Mouse (Mus musculus): ENCODE data around the gene Capn7. TPM values are rescaled to one million over a fixed set of nuclear protein-coding genes. Genes with fewer than 3 reads are reported as not detected.

Gene Capn7
- polyA plus RNA-seq, 1 experiment from 2014 or later: 41.4 TPM

DNA sequence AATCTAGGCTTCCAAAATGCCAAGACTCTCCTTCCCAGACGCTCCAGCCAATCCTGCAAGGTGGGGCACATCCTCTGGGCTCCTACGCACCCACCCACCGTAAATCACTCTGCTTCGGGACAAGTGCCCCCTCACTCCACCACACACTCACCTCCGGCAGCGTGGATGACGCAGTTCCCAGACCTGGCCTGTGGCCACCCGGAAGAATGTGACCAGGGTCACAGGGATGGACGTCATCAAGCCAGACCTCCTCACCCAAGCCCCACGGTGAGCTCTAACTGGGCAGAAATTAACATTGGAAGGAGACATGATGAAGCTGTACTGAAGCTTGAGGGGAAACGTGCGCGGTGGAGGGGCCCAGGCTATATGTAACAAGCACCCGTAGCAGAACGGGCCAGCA is 70.8 kb downstream of the Capn7 start:
- Histone ChIP-seq H3K4me2 (replicated peaks) (no peak overlapping the region), H3K4me1 (peaks cover 30% of the 10 kb centered on the region), H3K27me3 (no peaks in the 10 kb centered on the region), H3K36me3 (peaks cover 57% of the 10 kb centered on the region), H3K9me3 (no peaks in the 10 kb centered on the region), H3K9ac (no peak overlapping the region), H3K27ac (no peak overlapping the region), H3K4me3 (no peak overlapping the region)
- WGBS: 69% methylated on average over 15 of the region's 15 CpGs
- no peak for ATAC-seq (ENCODE audit: low FRiP score, low read depth)

DNA sequence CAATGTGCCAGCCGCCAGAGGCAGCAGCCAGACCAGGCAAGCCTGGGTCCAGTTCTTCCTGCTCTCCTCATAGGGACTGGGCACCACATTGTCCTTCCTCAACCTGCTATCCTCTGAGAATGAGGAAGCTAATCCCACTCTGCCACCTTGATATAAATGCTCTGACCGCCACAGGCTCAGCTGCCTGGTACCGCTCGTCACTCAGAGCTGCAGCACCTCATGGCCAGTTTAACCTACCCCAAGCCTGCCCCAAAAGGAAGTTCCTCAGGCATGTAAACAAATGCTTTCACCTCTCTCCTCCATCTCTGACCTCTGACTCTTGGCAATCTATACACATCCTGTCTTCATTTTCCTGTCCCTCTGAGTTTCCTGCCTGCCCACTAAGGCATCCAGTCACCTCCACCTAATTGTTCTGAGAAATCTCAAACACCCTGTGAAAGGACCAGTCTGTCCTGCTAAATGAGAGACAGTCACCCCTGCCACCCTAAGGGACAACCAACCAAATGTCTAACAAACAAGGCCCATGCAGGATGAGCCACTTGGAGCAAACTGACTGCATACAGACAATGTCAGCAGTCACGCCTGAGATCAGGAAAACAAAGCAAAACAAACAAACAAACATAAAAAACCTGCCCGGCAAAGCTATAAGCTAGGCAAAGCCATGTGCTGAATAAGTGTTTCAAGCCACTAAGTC is 71.6 kb downstream of the Capn7 start:
- Histone ChIP-seq H3K4me1 (peaks cover 36% of the 10 kb centered on the region), H3K4me3 (no peak overlapping the region), H3K9ac (0 out of 2 replicates have a peak overlapping the region, but pooled peaks have one; percentile 8), H3K27ac (no peak overlapping the region), H3K27me3 (no peaks in the 10 kb centered on the region), H3K4me2 (replicated peaks) (no peak overlapping the region), H3K9me3 (no peaks in the 10 kb centered on the region), H3K36me3 (peaks cover 57% of the 10 kb centered on the region)
- no peak for ATAC-seq (ENCODE audit: low FRiP score, low read depth)
- 74% methylated on average over 6 of the region's 6 CpGs for whole genome bisulfite sequencing

DNA sequence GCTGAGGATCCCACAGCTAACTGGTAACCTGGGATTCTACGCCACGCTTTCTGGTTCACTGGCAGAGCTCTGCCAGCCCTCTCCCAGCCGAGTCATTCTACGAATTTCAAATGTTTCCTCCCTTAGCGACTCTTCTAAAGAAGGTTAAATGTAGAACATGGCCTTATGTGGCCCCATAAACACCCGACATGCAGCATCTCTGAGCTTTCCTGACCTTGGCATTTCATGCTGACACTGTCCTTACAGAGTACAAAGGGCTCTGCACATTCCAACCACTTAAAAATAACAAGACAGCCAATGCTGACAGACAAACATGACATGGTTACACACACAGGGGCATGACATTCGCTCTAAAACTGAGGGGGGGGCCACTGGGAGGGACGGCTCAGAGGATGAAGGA is 72.2 kb downstream of the Capn7 start:
- H3K27ac ChIP-seq: no peak overlapping the region
- 66% methylated on average over 8 of the region's 8 CpGs for WGBS
- peaks cover 33% of the 10 kb centered on the region for H3K4me1 ChIP-seq
- no peak overlapping the region for H3K9ac ChIP-seq
- no peak for ATAC-seq (ENCODE audit: low FRiP score, low read depth)
- H3K4me3 ChIP-seq: no peak overlapping the region
- peaks cover 57% of the 10 kb centered on the region for H3K36me3 ChIP-seq
- no peaks in the 10 kb centered on the region for H3K27me3 ChIP-seq
- H3K9me3 ChIP-seq: no peaks in the 10 kb centered on the region
- H3K4me2 ChIP-seq (replicated peaks): no peak overlapping the region

DNA sequence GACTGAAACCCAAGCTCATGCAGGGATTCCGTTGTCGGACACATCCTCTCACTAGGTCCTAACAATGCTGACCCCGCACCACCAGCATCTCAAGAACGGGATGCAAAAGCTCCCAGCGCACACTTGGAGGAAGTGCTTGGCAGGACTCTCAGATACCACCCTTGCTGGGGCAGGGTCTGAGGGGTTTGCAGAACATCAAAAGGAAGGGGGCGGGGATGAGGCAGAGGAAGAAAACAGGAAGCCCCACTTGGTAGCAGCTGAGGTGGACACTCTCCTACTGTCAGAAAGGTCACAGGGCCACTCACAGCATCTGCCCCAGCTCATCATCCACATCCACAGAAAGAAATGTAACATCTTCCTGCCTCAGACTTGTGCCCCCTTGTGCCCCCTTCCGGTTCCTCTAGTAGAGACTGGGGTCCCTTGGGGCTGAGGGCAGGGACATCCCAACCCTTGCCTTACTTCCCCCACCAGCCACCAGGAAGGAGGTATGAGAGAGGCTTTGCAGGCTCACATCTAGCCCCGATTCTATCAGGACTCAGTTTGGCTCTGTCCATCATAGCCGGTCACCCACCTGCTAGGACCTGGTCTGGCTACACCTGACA is 73.8 kb downstream of the Capn7 start:
- H3K4me3 ChIP-seq: no peak overlapping the region
- H3K9ac ChIP-seq: no peak overlapping the region
- no peak for ATAC-seq (ENCODE audit: low FRiP score, low read depth)
- H3K4me2 ChIP-seq (replicated peaks): no peak overlapping the region
- 78% methylated on average over 9 of the region's 9 CpGs for WGBS
- H3K27me3 ChIP-seq: no peaks in the 10 kb centered on the region
- H3K36me3 ChIP-seq: peaks cover 53% of the 10 kb centered on the region
- no peak overlapping the region for H3K27ac ChIP-seq
- no peaks in the 10 kb centered on the region for H3K9me3 ChIP-seq
- peaks cover 32% of the 10 kb centered on the region for H3K4me1 ChIP-seq

DNA sequence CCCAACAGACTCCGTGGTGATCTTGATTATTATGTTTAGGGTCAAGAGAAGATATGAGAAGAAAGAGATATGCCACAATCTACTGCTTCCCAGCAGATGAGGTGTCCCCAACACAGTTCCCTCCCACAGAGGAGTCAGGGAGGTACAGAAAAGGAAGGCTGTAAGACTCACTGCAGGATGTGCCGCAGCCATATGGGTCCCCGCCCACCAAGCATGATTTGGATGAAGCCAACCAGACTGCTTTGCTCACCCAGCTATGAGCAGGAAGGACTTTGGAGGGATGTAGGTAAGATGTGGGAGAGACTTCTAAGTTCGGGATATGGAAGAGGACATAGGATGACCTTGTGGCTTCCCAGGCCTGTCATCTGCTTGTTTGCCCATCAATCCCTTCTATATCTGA is 74.3 kb downstream of the Capn7 start:
- ATAC-seq (ENCODE audit: low FRiP score, low read depth): no peak
- H3K27ac ChIP-seq: no peak overlapping the region
- no peak overlapping the region for H3K4me3 ChIP-seq
- H3K27me3 ChIP-seq: no peaks in the 10 kb centered on the region
- no peak overlapping the region for H3K9ac ChIP-seq
- H3K4me2 ChIP-seq (replicated peaks): no peak overlapping the region
- H3K4me1 ChIP-seq: peaks cover 36% of the 10 kb centered on the region
- 80% methylated on average over 4 of the region's 4 CpGs for WGBS
- peaks cover 50% of the 10 kb centered on the region for H3K36me3 ChIP-seq
- no peaks in the 10 kb centered on the region for H3K9me3 ChIP-seq

DNA sequence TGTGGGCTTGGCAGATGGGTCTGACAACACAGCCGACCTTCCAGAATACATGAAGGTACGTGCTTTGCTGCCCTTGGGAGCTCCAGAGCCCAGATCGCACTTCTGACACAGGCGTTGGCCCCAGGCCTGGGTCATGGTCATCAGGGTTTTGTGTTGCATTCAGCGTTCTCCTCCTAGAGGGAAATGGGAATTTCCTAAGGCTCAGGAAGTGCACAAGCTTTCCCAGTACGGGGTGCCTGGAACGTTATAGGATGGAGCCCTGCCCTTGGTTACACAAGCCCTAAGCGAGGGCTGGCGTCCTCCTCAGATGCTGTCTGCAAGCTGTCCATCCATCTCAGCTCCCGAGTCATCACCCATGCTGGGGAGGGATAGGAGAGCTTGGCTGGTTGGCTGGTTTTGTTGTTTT is 76.2 kb downstream of the Capn7 start:
- Histone ChIP-seq H3K27ac (no peak overlapping the region), H3K4me2 (replicated peaks) (no peak overlapping the region), H3K4me3 (no peak overlapping the region), H3K4me1 (peaks cover 35% of the 10 kb centered on the region), H3K27me3 (no peaks in the 10 kb centered on the region), H3K9ac (no peak overlapping the region), H3K36me3 (peaks cover 36% of the 10 kb centered on the region), H3K9me3 (no peaks in the 10 kb centered on the region)
- ATAC-seq (ENCODE audit: low FRiP score, low read depth): no peak
- 79% methylated on average over 10 of the region's 10 CpGs for WGBS

DNA sequence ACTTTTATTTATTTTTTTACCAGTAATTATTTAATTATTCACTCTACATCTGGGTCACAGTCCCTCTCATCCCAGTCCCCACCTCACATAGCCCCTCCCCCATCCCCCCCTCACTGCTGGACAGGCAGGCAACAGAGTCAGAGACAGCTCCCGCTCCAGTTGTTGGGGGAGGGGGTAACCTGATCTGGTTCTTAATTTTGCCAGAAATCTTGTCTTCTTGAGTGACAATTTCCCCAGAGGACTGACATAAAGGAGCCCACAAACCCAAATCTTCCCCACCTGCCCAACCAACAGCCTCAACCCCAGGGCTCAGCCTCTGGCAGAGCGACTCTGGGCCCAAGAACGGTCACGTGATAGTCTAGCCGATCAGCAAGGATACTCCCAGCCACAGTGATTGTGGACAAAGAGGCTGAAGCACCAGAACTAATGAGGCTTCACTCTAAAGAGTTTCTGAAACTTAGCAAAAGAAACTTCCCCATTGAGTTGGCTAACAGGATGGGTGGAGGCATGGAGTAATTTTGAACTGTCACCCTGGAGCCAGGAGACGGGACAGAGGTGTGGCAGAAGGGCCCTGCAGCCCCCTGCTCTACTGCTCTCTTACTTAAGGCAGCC is 77.1 kb downstream of the Capn7 start:
- 62% methylated on average over 6 of the region's 6 CpGs for WGBS
- Histone ChIP-seq H3K4me1 (peaks cover 34% of the 10 kb centered on the region), H3K27me3 (no peaks in the 10 kb centered on the region), H3K9me3 (no peaks in the 10 kb centered on the region), H3K27ac (no peak overlapping the region), H3K4me3 (no peak overlapping the region), H3K36me3 (peaks cover 29% of the 10 kb centered on the region), H3K4me2 (replicated peaks) (no peak overlapping the region), H3K9ac (no peak overlapping the region)
- ATAC-seq (ENCODE audit: low FRiP score, low read depth): no peak

DNA sequence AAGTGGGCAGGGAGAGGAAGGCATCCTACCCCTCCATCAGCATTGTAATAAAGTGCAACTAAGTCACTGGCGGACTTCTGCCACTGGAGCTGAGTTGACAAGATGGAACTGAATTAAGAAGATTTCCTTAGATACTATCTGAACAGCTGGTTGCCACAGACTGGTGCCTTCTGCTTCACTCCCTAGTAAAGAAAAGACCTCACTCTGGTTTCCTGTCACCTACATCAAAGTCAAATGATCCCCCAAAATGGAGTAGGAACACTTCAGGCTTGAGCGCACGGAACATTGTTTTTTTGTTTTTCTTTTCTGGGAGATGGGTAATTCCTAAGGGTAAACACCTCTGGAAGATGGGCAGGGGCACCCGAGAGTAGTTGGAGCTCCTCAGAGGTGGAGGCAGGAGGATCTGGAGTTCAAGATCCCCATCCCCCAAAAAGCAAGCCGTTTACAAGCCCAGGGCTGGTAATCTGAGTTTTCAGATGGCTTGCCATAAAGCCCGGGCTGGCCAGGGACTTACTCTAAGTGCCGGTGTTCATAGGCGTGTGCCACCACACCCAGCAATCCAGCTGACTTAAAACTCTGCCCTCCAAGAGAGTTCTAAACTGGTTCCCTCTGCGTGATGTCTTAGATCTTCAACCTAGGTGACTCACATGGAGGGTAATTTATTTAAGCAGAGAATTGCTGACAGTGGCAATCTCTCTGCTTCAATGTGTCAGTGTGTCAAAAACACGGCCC is 78.0 kb downstream of the Capn7 start:
- H3K27ac ChIP-seq: no peak overlapping the region
- WGBS: 44% methylated on average over 10 of the region's 10 CpGs
- 0 out of 2 replicates have a peak overlapping the region, but pooled peaks have one; percentile 8 for H3K9ac ChIP-seq
- no peaks in the 10 kb centered on the region for H3K27me3 ChIP-seq
- H3K4me2 ChIP-seq (replicated peaks): no peak overlapping the region
- H3K9me3 ChIP-seq: no peaks in the 10 kb centered on the region
- peaks cover 23% of the 10 kb centered on the region for H3K36me3 ChIP-seq
- H3K4me1 ChIP-seq: peaks cover 34% of the 10 kb centered on the region
- H3K4me3 ChIP-seq: no peak overlapping the region
- ATAC-seq (ENCODE audit: low FRiP score, low read depth): no peak

DNA sequence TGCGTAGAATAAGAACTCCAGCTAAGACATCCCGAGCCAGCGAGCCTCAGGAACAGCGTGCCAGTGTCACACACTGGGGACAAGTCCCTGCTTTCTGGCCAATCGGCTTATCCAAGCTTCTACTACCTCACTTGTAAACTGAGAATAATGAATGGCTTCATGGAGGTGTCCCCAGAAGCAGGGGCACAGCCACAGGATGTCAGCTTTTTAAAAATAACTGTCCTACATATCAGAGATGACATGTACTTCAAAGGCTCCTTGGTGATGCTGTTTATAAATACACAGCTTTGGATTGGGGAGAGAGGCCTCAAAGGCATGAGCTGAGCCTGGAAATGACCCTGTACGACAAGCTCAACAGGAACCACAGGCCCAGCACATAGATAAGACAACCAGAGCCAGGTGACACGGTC is 78.5 kb downstream of the Capn7 start:
- 50% methylated on average over 7 of the region's 7 CpGs for WGBS
- Histone ChIP-seq H3K36me3 (peaks cover 17% of the 10 kb centered on the region), H3K4me1 (peaks cover 34% of the 10 kb centered on the region), H3K9ac (0 out of 2 replicates have a peak overlapping the region, but pooled peaks have one; percentile 8), H3K9me3 (no peaks in the 10 kb centered on the region), H3K27ac (no peak overlapping the region; the same call in 1 of the 2 replicates), H3K27me3 (no peaks in the 10 kb centered on the region), H3K4me2 (replicated peaks) (no peak overlapping the region), H3K4me3 (no peak overlapping the region)
- ATAC-seq (ENCODE audit: low FRiP score, low read depth): no peak

DNA sequence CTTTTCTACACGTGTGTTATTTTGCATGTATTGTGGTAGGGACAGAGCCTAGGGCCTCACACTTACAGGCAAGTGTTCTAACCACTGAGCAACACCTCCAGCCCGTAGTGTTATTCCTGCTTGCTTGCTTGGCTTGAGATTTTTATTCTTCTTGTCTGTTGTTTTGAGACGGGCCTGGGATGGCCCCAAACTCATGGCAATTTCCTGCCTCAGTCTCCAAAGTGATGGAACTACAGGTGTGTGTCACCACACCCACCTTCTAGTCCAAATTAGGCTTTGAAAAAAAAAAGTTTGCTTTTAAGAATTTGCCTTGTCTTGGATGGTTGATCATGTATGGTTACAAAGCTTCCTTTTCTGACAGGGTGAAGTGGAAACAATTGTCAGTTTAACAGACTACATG is 80.0 kb downstream of the Capn7 start:
- ATAC-seq (ENCODE audit: low FRiP score, low read depth): no peak
- H3K36me3 ChIP-seq: peaks cover 3% of the 10 kb centered on the region; the same call in 1 of the 2 replicates
- H3K27me3 ChIP-seq: no peaks in the 10 kb centered on the region
- no peak overlapping the region for H3K4me2 ChIP-seq (replicated peaks)
- no peak overlapping the region for H3K27ac ChIP-seq
- WGBS: 81% methylated on average over 3 of the region's 3 CpGs
- no peaks in the 10 kb centered on the region for H3K9me3 ChIP-seq
- H3K4me1 ChIP-seq: peaks cover 42% of the 10 kb centered on the region
- no peak overlapping the region for H3K4me3 ChIP-seq
- no peak overlapping the region for H3K9ac ChIP-seq

DNA sequence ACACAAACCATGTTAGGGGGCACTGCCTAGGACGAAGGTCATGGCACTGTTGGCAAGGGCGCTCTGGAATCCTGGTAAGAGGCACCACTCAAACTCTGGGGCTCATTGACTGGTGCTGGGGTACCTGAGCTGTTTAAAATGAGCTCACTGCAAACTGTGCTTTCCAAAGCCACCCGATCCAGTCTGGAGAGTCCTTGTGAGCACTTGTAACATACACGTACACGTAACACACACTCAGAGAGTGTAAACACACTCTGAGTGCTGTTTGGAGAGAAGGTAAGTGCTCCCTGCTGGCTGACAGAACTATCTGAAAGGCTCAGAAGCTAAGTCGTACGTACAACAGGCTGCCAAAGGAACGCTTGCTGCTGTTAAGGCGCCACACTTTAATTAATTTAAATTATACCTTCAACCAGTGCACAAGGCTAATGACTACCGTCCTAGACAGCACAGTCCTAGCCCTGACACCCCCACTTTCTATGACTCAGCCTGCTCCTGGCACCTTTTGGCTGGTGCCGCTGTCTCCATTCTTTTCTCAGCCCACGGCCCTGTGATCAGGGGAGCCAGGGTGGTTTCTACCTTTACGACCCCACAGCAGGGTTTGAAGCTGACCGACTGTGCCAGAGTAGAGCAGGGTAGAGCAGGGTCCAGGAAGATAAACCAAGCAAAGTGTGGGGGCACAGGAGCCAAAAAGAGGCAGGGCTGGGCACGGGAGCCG is 80.6 kb downstream of the Capn7 start:
- no peak for ATAC-seq (ENCODE audit: low FRiP score, low read depth)
- H3K4me1 ChIP-seq: peaks cover 42% of the 10 kb centered on the region
- no peak overlapping the region for H3K27ac ChIP-seq
- H3K9ac ChIP-seq: no peak overlapping the region
- no peak overlapping the region for H3K4me2 ChIP-seq (replicated peaks)
- H3K9me3 ChIP-seq: no peaks in the 10 kb centered on the region
- 63% methylated on average over 16 of the region's 16 CpGs for WGBS
- H3K36me3 ChIP-seq: no peaks in the 10 kb centered on the region; the same call in 1 of the 2 replicates
- H3K4me3 ChIP-seq: no peak overlapping the region
- H3K27me3 ChIP-seq: no peaks in the 10 kb centered on the region
